Mouse (Mus musculus): Measurements from ENCODE around the gene Tpd52l2. TPM values are rescaled to one million over a fixed set of nuclear protein-coding genes. Genes with fewer than 3 reads are reported as not detected.
"Not testable (repeated sequence)": the region's sequence is repeated elsewhere in the genome, so short reads cannot be mapped to it uniquely, and the experiment has no call there.

The Tpd52l2 gene
- total RNA-seq, 2 experiments from 2014 or later, result 74.8 to 76.4 TPM

GRCm38 (mm10) chr2:181484456-181485233 lies 12.3 kb upstream of the Tpd52l2 start:
- DNase-seq (ENCODE audit: low spot score in 2 of 2), result no peak

GRCm38 (mm10) chr2:181485741-181486140 lies 11.2 kb upstream of the Tpd52l2 start:
- no peak for DNase-seq (ENCODE audit: low spot score in 2 of 2)

GRCm38 (mm10) chr2:181487338-181488277 lies 9.3 kb upstream of the Tpd52l2 start:
- DNase-seq (ENCODE audit: low spot score in 2 of 2), result no peak

- no peak for DNase-seq (ENCODE audit: low spot score in 2 of 2)
These were observed 5.3 kb upstream of the Tpd52l2 start for GRCm38 (mm10) chr2:181491432-181492205.

GRCm38 (mm10) chr2:181492206-181492605 lies 4.7 kb upstream of the Tpd52l2 start:
- no peak for DNase-seq (ENCODE audit: low spot score in 2 of 2)

GRCm38 (mm10) chr2:181493156-181493927 lies 3.6 kb upstream of the Tpd52l2 start, which contains the start of gene Abhd16b:
Gene Abhd16b, plus strand, starts transcription at chr2:181493206.
- no peak for DNase-seq (ENCODE audit: low spot score in 2 of 2)

- DNase-seq (ENCODE audit: low spot score in 2 of 2), result no peak
These were observed 2.5 kb upstream of the Tpd52l2 start for GRCm38 (mm10) chr2:181494266-181494945.

- DNase-seq (ENCODE audit: low spot score in 2 of 2), result not testable (repeated sequence)
These were observed 1.1 kb upstream of the Tpd52l2 start for GRCm38 (mm10) chr2:181495845-181496244.

GRCm38 (mm10) chr2:181496281-181496680 lies 661 bp upstream of the Tpd52l2 start:
- DNase-seq (ENCODE audit: low spot score in 2 of 2), result peak; percentile 42 to 63

- DNase-seq (ENCODE audit: low spot score in 2 of 2), result no peak
These were observed 570 bp downstream of the Tpd52l2 start for GRCm38 (mm10) chr2:181497548-181497875.

- no peak for DNase-seq (ENCODE audit: low spot score in 2 of 2)
These were observed 1.7 kb downstream of the Tpd52l2 start for GRCm38 (mm10) chr2:181498644-181499043.

- DNase-seq (ENCODE audit: low spot score in 2 of 2), result no peak
These were observed 12.2 kb downstream of the Tpd52l2 start for GRCm38 (mm10) chr2:181509191-181509590.

GRCm38 (mm10) chr2:181511231-181511630 lies 14.3 kb downstream of the Tpd52l2 start:
- DNase-seq (ENCODE audit: low spot score in 2 of 2), result no peak

GRCm38 (mm10) chr2:181519201-181519600 lies 22.3 kb downstream of the Tpd52l2 start:
- DNase-seq (ENCODE audit: low spot score in 2 of 2), result no peak

- DNase-seq (ENCODE audit: low spot score in 2 of 2), result peak; percentile 97 to 99
These were observed 23.4 kb downstream of the Tpd52l2 start, which contains the start of gene Dnajc5 for GRCm38 (mm10) chr2:181520118-181520935. Gene Dnajc5, plus strand, starts transcription at chr2:181520485.

GRCm38 (mm10) chr2:181520936-181521227 lies 23.9 kb downstream of the Tpd52l2 start:
- DNase-seq (ENCODE audit: low spot score in 2 of 2), result no peak

GRCm38 (mm10) chr2:181521491-181521890 lies 24.5 kb downstream of the Tpd52l2 start:
- DNase-seq (ENCODE audit: low spot score in 2 of 2), result no peak

- no peak for DNase-seq (ENCODE audit: low spot score in 2 of 2)
These were observed 25.9 kb downstream of the Tpd52l2 start for GRCm38 (mm10) chr2:181522811-181523210.

- no peak for DNase-seq (ENCODE audit: low spot score in 2 of 2)
These were observed 28.6 kb downstream of the Tpd52l2 start for GRCm38 (mm10) chr2:181525526-181525925.

All from layer of hippocampus, postnatal 14 days (tissue).